Comparison of ENCODE assay signal across 9 mouse cellular contexts in genomic region chr14:25498367-25498766, GRCm38 (mm10). TPM values are rescaled to one million over a fixed set of nuclear protein-coding genes. Genes with fewer than 3 reads are reported as not detected.
DNase-seq lines count a peak whose midpoint lies in the region; ATAC-seq and TF ChIP-seq lines count a peak whose summit lies in the region.
"Had no signal": no experiment of that assay in that cellular context is flagged by ENCODE, and none has a peak within 500 bp of the region (broad histone marks: within the 10 kb centered on the region; RNA-seq: fewer than 3 reads in every experiment).

No protein-coding gene starts in this region.

- no peak overlapping the region for H3K4me3 ChIP-seq in heart, embryonic 14.5 days (ENCODE audit: control insufficient read depth in 1 of 2, insufficient read depth in 1 of 2, low read depth in 1 of 2, low read length in 2 of 2)
- no peak overlapping the region for H3K4me3 ChIP-seq in embryonic facial prominence, embryonic 13.5 days
- no peak overlapping the region for H3K4me3 ChIP-seq in hindbrain, embryonic 10.5 days
- no peak overlapping the region for H3K4me3 ChIP-seq in midbrain, embryonic 12.5 days
- no peak overlapping the region for H3K4me3 ChIP-seq in left cerebral cortex, adult 2 months

- H3K9me3 ChIP-seq in heart, embryonic 14.5 days (ENCODE audit: control insufficient read depth, low read length), result no peaks in the 10 kb centered on the region
- no peaks in the 10 kb centered on the region for H3K9me3 ChIP-seq in embryonic facial prominence, embryonic 13.5 days
- H3K9me3 ChIP-seq in hindbrain, embryonic 10.5 days, result no peaks in the 10 kb centered on the region
- H3K9me3 ChIP-seq in midbrain, embryonic 12.5 days, result no peaks in the 10 kb centered on the region

- TF ChIP-seq CTCF in left cerebral cortex, adult 2 months (IDR thresholded peaks at IDR 0.05), result no peak

- 47% methylated on average over 7 of the region's 7 CpGs for WGBS in heart, embryonic 14.5 days
- 29% methylated on average over 7 of the region's 7 CpGs for WGBS in embryonic facial prominence, embryonic 13.5 days
- WGBS in hindbrain, embryonic 10.5 days, result 51% methylated on average over 7 of the region's 7 CpGs
- WGBS in midbrain, embryonic 12.5 days, result 33% methylated on average over 7 of the region's 7 CpGs

- H3K9ac ChIP-seq in heart, embryonic 14.5 days (ENCODE audit: low read length), result peak overlapping the region; percentile 8; the same call in 1 of the 2 replicates
- no peak overlapping the region for H3K9ac ChIP-seq in embryonic facial prominence, embryonic 13.5 days
- H3K9ac ChIP-seq in midbrain, embryonic 12.5 days (replicated peaks), result no peak overlapping the region; the same call in 1 of the 2 replicates

- peak overlapping the region in 1 of 2 experiments; percentile 73; a peak in 2 of 4 replicates for H3K27ac ChIP-seq in heart, embryonic 14.5 days (replicated peaks in 1 of 2; ENCODE audit: control insufficient read depth in 1 of 2, insufficient read depth in 1 of 2, low read depth in 2 of 2, low read length in 2 of 2)
- peak overlapping the region; percentile 69; the same call in 1 of the 2 replicates for H3K27ac ChIP-seq in embryonic facial prominence, embryonic 13.5 days
- peak overlapping the region; percentile 70 for H3K27ac ChIP-seq in hindbrain, embryonic 10.5 days
- H3K27ac ChIP-seq in midbrain, embryonic 12.5 days (replicated peaks), result peak overlapping the region; percentile 79
- H3K27ac ChIP-seq in left cerebral cortex, adult 2 months, result no peak overlapping the region

- intact Hi-C loops in heart, postnatal 25 days (cut with DNase I), result no loop called here
- intact Hi-C loops in left cerebral cortex, adult 2 months (cut with DNase I), result no loop called here

- H3K36me3 ChIP-seq in heart, embryonic 14.5 days (ENCODE audit: control insufficient read depth, insufficient read depth, low read length), result peaks cover 12% of the 10 kb centered on the region
- H3K36me3 ChIP-seq in embryonic facial prominence, embryonic 13.5 days, result peaks cover 9% of the 10 kb centered on the region
- peaks cover 19% of the 10 kb centered on the region for H3K36me3 ChIP-seq in hindbrain, embryonic 10.5 days
- H3K36me3 ChIP-seq in midbrain, embryonic 12.5 days, result peaks cover 21% of the 10 kb centered on the region

- H3K27me3 ChIP-seq in heart, embryonic 14.5 days (ENCODE audit: control insufficient read depth, insufficient read depth, low read length), result no peaks in the 10 kb centered on the region
- H3K27me3 ChIP-seq in embryonic facial prominence, embryonic 13.5 days, result no peaks in the 10 kb centered on the region
- no peaks in the 10 kb centered on the region for H3K27me3 ChIP-seq in hindbrain, embryonic 10.5 days (ENCODE audit: insufficient read depth, poor library complexity, severe bottlenecking)
- H3K27me3 ChIP-seq in midbrain, embryonic 12.5 days, result no peaks in the 10 kb centered on the region

- DNase-seq in heart, postnatal 25 days (ENCODE audit: low spot score), result no peak
- DNase-seq in hindbrain, embryonic 10.5 days (ENCODE audit: low spot score), result no peak
- no peak for DNase-seq in ovary, postnatal 14 days (ENCODE audit: low spot score)
- DNase-seq in left cerebral cortex, adult 2 months (ENCODE audit: extremely low spot score in 1 of 2, low spot score in 2 of 2), result no peak
- DNase-seq in adrenal gland, adult (ENCODE audit: inconsistent age in 2 of 2, low spot score in 1 of 2), result no peak
- DNase-seq: right cerebral cortex, postnatal 25 days had no signal

- peaks cover 61 to 85% of the 10 kb centered on the region in 2 experiments for H3K4me1 ChIP-seq in heart, embryonic 14.5 days (ENCODE audit: control insufficient read depth in 2 of 2, insufficient read depth in 2 of 2, low read length in 2 of 2)
- H3K4me1 ChIP-seq in embryonic facial prominence, embryonic 13.5 days, result peaks cover 74% of the 10 kb centered on the region
- H3K4me1 ChIP-seq in hindbrain, embryonic 10.5 days (replicated peaks), result peaks cover 84% of the 10 kb centered on the region
- H3K4me1 ChIP-seq in midbrain, embryonic 12.5 days, result peaks cover 83% of the 10 kb centered on the region

- no peak overlapping the region for H3K4me2 ChIP-seq in heart, embryonic 14.5 days (ENCODE audit: low read length)
- no peak overlapping the region for H3K4me2 ChIP-seq in embryonic facial prominence, embryonic 13.5 days
- H3K4me2 ChIP-seq in midbrain, embryonic 12.5 days (replicated peaks), result no peak overlapping the region

- ATAC-seq in heart, embryonic 14.5 days (ENCODE audit: insufficient number of reproducible peaks, insufficient read depth, low FRiP score, low read depth), result no peak
- ATAC-seq in embryonic facial prominence, embryonic 13.5 days (ENCODE audit: insufficient number of reproducible peaks, insufficient read depth, low FRiP score, low TSS enrichment, low read depth), result no peak
- 0 out of 2 replicates have a peak, but pooled peaks have one; percentile 29 for ATAC-seq in midbrain, embryonic 12.5 days (ENCODE audit: low FRiP score, low read depth)

RNA-seq across cellular contexts. Expression of gene Zmiz1, which starts 39.4 kb away (rescaled TPM):
- 27.7 and 31.3 TPM in 2 replicates for polyA plus RNA-seq in heart, embryonic 14.5 days (2014; fragmentation: Nextera tagmentation; extraction: Ambion mirVana)
- total RNA-seq in heart, postnatal 25 days (2021), result 10 to 100 TPM; 40.2 to 49.9 TPM
- polyA plus RNA-seq in embryonic facial prominence, embryonic 13.5 days (2015; fragmentation: Nextera tagmentation; extraction: Ambion mirVana), result 44.3 and 52.9 TPM in 2 replicates
- 44.4 and 60.1 TPM in 2 replicates for polyA plus RNA-seq in hindbrain, embryonic 10.5 days (2016; fragmentation: Nextera tagmentation; extraction: Ambion mirVana)
- polyA plus RNA-seq in midbrain, embryonic 12.5 days (2016; fragmentation: Nextera tagmentation; extraction: Ambion mirVana), result 79.4 and 82.5 TPM in 2 replicates
- 100 to 1,000 TPM; 106 to 107 TPM for total RNA-seq in left cerebral cortex, adult 2 months (2021)
